Mouse (Mus musculus): ENCODE measurements at regions not wholly inside any gene's neighbourhood (a gene's known extent, or its start where the extent isn't known, plus 50 kb on each side); places are given as distances from the start of the nearest gene placed in this dataset.
"Not testable (repeated sequence)": the region's sequence is repeated elsewhere in the genome, so short reads cannot be mapped to it uniquely, and the experiment has no call there.

GRCm38 (mm10) chr6:61042667-61043523, 118.1 kb downstream of the Mmrn1 start:
- intact Hi-C loops (cut with DNase I) = no loop called here

GRCm38 (mm10) chr6:61043524-61044450, 119.0 kb downstream of the Mmrn1 start:
- intact Hi-C loops (cut with DNase I) = no loop called here

GRCm38 (mm10) chr6:61047667-61048066, 122.9 kb downstream of the Mmrn1 start:
- intact Hi-C loops (cut with DNase I) = not testable (repeated sequence)

GRCm38 (mm10) chr6:61063129-61063528, 117.0 kb upstream of the Ccser1 start:
- intact Hi-C loops (cut with DNase I) = loop anchor here (2.0 kb wide), 1 partner anchor 238 kb away; no protein-coding TSS in a partner anchor

- intact Hi-C loops (cut with DNase I) = no loop called here
Measured at GRCm38 (mm10) chr6:61065769-61066168, 114.4 kb upstream of the Ccser1 start.

GRCm38 (mm10) chr6:61066501-61067282, 113.4 kb upstream of the Ccser1 start:
- intact Hi-C loops (cut with DNase I) = no loop called here

GRCm38 (mm10) chr6:61067355-61068116, 112.6 kb upstream of the Ccser1 start:
- intact Hi-C loops (cut with DNase I) = no loop called here

GRCm38 (mm10) chr6:61068117-61068489, 112.0 kb upstream of the Ccser1 start:
- intact Hi-C loops (cut with DNase I) = no loop called here

- intact Hi-C loops (cut with DNase I) = no loop called here
Measured at GRCm38 (mm10) chr6:61073267-61073666, 106.9 kb upstream of the Ccser1 start.

- intact Hi-C loops (cut with DNase I) = no loop called here
Measured at GRCm38 (mm10) chr6:61073794-61074193, 106.3 kb upstream of the Ccser1 start.

- intact Hi-C loops (cut with DNase I) = no loop called here
Measured at GRCm38 (mm10) chr6:61074700-61075099, 105.4 kb upstream of the Ccser1 start.

GRCm38 (mm10) chr6:61078559-61078958, 101.6 kb upstream of the Ccser1 start:
- intact Hi-C loops (cut with DNase I) = no loop called here

- intact Hi-C loops (cut with DNase I) = no loop called here
Measured at GRCm38 (mm10) chr6:61080661-61081060, 99.5 kb upstream of the Ccser1 start.

GRCm38 (mm10) chr6:61083346-61083745, 96.8 kb upstream of the Ccser1 start:
- intact Hi-C loops (cut with DNase I) = no loop called here

GRCm38 (mm10) chr6:61099348-61099981, 80.7 kb upstream of the Ccser1 start:
- intact Hi-C loops (cut with DNase I) = no loop called here

GRCm38 (mm10) chr6:61099982-61100365, 80.2 kb upstream of the Ccser1 start:
- intact Hi-C loops (cut with DNase I) = no loop called here

GRCm38 (mm10) chr6:61101972-61102371, 78.2 kb upstream of the Ccser1 start:
- intact Hi-C loops (cut with DNase I) = no loop called here

- intact Hi-C loops (cut with DNase I) = no loop called here
Measured at GRCm38 (mm10) chr6:61103459-61104234, 76.5 kb upstream of the Ccser1 start.

GRCm38 (mm10) chr6:61115250-61115649, 64.9 kb upstream of the Ccser1 start:
- intact Hi-C loops (cut with DNase I) = no loop called here

All from adrenal gland (tissue).